Mouse (Mus musculus) neural tube, embryonic 14.5 days (tissue): ENCODE results near the gene Rps19. TPM values are rescaled to one million over a fixed set of nuclear protein-coding genes. Genes with fewer than 3 reads are reported as not detected.
"Not testable (repeated sequence)": the region's sequence is repeated elsewhere in the genome, so short reads cannot be mapped to it uniquely, and the experiment has no call there.

Experiments
- ATAC-seq: fragments of 200-750 bp; cut with Nextera tagmentation; 2 replicates; pipeline ENCODE4 v1.8.0; 2017; ENCODE audit warnings: low read depth, mild to moderate bottlenecking, moderate TSS enrichment, moderate library complexity
- H3K27ac ChIP-seq: fragments of 300-500 bp; sonication (generic); 2 replicates; pipeline ENCODE4 v1.5.1; 2014; ENCODE audit warnings: low read depth, mild to moderate bottlenecking, control low read depth, low read length, moderate library complexity, mixed read lengths
- H3K27me3 ChIP-seq: fragments of 300-500 bp; sonication (generic); 2 replicates; pipeline ENCODE4 v1.6.1; 2014; ENCODE audit warnings: low read length; ENCODE audit not compliant: control insufficient read depth, insufficient read depth
- H3K36me3 ChIP-seq: fragments of 300-500 bp; sonication (generic); 2 replicates; pipeline ENCODE4 v1.6.1; 2014; ENCODE audit warnings: low read length, mixed read lengths; ENCODE audit not compliant: control insufficient read depth, insufficient read depth
- H3K4me1 ChIP-seq: fragments of 300-500 bp; sonication (generic); 2 replicates; pipeline ENCODE4 v1.6.1; 2014; ENCODE audit warnings: low read length; ENCODE audit not compliant: control insufficient read depth, insufficient read depth
- H3K4me2 ChIP-seq: fragments of 300-500 bp; sonication (generic); 2 replicates; pipeline ENCODE4 v1.6.1; 2014; ENCODE audit warnings: mild to moderate bottlenecking, low read depth, low read length, control low read depth
- H3K4me3 ChIP-seq: fragments of 300-500 bp; sonication (generic); 2 replicates; pipeline ENCODE4 v1.5.1; 2014; ENCODE audit warnings: low read depth, low read length, control low read depth, mixed read lengths
- H3K9ac ChIP-seq: fragments of 300-500 bp; sonication (generic); replicated peaks from 2 replicates; pipeline ENCODE4 v1.6.1; 2014; ENCODE audit warnings: low read depth, mild to moderate bottlenecking, control low read depth, low read length, mixed read lengths
- H3K9me3 ChIP-seq: fragments of 300-500 bp; sonication (generic); 2 replicates; pipeline ENCODE4 v1.6.1; 2016; ENCODE audit warnings: low read length; ENCODE audit not compliant: control insufficient read depth
- WGBS: fragments of 180-500 bp; shearing (Covaris S2); extraction: QIAGEN DNeasy Blood & Tissue Kit; methylation state at CpG from one replicate; pipeline ENCODE4 v1.1.7; 2014; 5-methylcytosine and 5-hydroxymethylcytosine counted together
- polyA plus RNA-seq: library from polyadenylated mRNA; unstranded; fragments of >200 nt; fragmentation: Nextera tagmentation; extraction: Ambion mirVana; gene quantifications from 2 replicates; pipeline ENCODE4 v1.2.1, GENCODE M21; 2014

Rps19 gene
- polyA plus RNA-seq, 1 experiment from 2014 or later, result 1,219 TPM

DNA sequence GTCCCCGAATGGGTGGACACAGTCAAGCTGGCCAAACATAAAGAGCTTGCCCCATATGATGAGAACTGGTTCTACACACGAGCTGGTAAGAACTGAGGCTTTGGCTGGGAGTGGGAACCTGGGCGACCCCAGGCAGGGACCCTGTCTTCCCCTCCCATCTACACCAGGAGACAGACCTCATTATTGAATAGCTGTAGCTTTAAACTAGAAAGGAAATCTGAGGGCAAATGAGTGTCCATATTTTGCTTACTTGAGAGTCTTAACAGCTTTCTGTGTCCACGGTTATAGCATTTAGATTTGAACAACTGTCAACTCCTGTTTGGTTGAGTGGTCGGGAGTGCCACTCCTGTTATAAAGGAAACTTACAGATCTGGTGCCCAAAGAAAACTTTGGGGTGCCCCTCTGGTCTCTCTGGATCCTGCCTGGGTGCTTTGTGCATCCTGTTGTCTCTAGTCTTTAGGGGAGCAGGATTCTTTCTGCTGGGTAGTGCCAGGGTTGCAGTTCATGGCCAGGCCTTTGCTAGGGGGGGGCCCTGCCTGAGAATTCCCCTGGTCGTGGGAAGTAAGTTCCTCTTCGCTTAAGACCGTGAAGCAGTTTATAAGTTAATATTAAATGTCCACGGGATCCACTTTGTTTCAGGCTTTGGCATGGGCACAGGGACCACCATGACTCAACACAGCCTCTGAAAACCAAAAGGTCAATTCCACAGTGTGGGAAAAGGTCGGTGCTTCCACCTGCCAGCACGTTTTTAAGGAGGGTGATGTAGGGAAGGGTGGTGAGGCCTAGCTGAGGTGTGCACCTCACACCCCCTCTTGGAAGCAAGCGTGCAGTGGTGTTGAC is 1.5 kb downstream of the Rps19 start:
- H3K4me3 ChIP-seq, result peak overlapping the region; percentile 98
- peak overlapping the region; percentile 88 for H3K4me2 ChIP-seq
- peaks cover 18% of the 10 kb centered on the region for H3K4me1 ChIP-seq
- H3K27me3 ChIP-seq, result no peaks in the 10 kb centered on the region
- peak overlapping the region; percentile 99 for H3K9ac ChIP-seq
- no peaks in the 10 kb centered on the region for H3K9me3 ChIP-seq
- WGBS, result 52% methylated on average over 12 of the region's 12 CpGs
- no peak for ATAC-seq
- H3K36me3 ChIP-seq, result peaks cover 37% of the 10 kb centered on the region
- no peak overlapping the region for H3K27ac ChIP-seq

- peaks cover 37% of the 10 kb centered on the region for H3K36me3 ChIP-seq
- no peaks in the 10 kb centered on the region for H3K27me3 ChIP-seq
- no peak overlapping the region; the same call in 1 of the 2 replicates for H3K9ac ChIP-seq
- H3K4me1 ChIP-seq, result peaks cover 18% of the 10 kb centered on the region
- 83% methylated on average over 4 of the region's 4 CpGs for WGBS
- H3K4me3 ChIP-seq, result no peak overlapping the region
- H3K4me2 ChIP-seq, result peak overlapping the region; percentile 88; the same call in 1 of the 2 replicates
- H3K9me3 ChIP-seq, result no peaks in the 10 kb centered on the region
- no peak overlapping the region for H3K27ac ChIP-seq
- ATAC-seq, result no peak
Observed at GRCm38 (mm10) chr7:24886308-24886633, 2.1 kb downstream of the Rps19 start.

DNA sequence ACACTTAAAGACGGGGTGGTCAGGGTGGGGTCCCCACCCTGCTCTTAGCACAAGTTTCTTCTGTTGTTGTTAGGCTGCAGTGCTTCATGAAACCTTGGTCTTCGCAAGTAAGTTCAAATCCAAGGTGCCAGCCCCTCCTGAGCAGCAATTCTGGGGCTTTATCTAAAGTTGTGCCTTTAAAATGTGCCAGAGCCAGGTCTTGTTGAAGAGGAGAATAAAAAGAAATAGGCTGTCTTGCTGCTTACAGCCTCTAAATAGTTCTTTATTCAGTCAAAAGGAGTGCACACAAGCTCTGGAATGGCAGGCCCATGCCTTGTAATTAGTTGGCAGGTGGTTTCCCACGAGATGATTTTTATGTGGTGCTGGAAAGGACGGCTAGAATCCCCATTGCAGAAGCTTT is 2.9 kb downstream of the Rps19 start:
- 71% methylated on average over 4 of the region's 4 CpGs for WGBS
- no peak overlapping the region for H3K4me3 ChIP-seq
- no peaks in the 10 kb centered on the region for H3K27me3 ChIP-seq
- no peaks in the 10 kb centered on the region for H3K9me3 ChIP-seq
- peaks cover 18% of the 10 kb centered on the region for H3K4me1 ChIP-seq
- no peak overlapping the region for H3K27ac ChIP-seq
- H3K9ac ChIP-seq, result peak overlapping the region; percentile 21; the same call in 1 of the 2 replicates
- H3K4me2 ChIP-seq, result no peak overlapping the region
- no peak for ATAC-seq
- peaks cover 37% of the 10 kb centered on the region for H3K36me3 ChIP-seq

GRCm38 (mm10) chr7:24889431-24890220 is 5.5 kb downstream of the Rps19 start:
- Histone ChIP-seq H3K4me3 (no peak overlapping the region), H3K4me2 (no peak overlapping the region), H3K4me1 (peaks cover 18% of the 10 kb centered on the region), H3K36me3 (peaks cover 37% of the 10 kb centered on the region), H3K27ac (no peak overlapping the region), H3K9me3 (no peaks in the 10 kb centered on the region), H3K27me3 (no peaks in the 10 kb centered on the region), H3K9ac (no peak overlapping the region)
- 81% methylated on average over 6 of the region's 6 CpGs for WGBS
- no peak for ATAC-seq

- peaks cover 37% of the 10 kb centered on the region for H3K36me3 ChIP-seq
- no peaks in the 10 kb centered on the region for H3K9me3 ChIP-seq
- no peak overlapping the region for H3K27ac ChIP-seq
- H3K9ac ChIP-seq, result no peak overlapping the region
- no peak overlapping the region for H3K4me3 ChIP-seq
- H3K4me1 ChIP-seq, result peaks cover 15% of the 10 kb centered on the region
- no peak overlapping the region for H3K4me2 ChIP-seq
- no peaks in the 10 kb centered on the region for H3K27me3 ChIP-seq
- 28% methylated on average over 10 of the region's 10 CpGs for WGBS
- ATAC-seq, result peak; percentile 59
Observed at GRCm38 (mm10) chr7:24890281-24891216, 6.4 kb downstream of the Rps19 start.

DNA sequence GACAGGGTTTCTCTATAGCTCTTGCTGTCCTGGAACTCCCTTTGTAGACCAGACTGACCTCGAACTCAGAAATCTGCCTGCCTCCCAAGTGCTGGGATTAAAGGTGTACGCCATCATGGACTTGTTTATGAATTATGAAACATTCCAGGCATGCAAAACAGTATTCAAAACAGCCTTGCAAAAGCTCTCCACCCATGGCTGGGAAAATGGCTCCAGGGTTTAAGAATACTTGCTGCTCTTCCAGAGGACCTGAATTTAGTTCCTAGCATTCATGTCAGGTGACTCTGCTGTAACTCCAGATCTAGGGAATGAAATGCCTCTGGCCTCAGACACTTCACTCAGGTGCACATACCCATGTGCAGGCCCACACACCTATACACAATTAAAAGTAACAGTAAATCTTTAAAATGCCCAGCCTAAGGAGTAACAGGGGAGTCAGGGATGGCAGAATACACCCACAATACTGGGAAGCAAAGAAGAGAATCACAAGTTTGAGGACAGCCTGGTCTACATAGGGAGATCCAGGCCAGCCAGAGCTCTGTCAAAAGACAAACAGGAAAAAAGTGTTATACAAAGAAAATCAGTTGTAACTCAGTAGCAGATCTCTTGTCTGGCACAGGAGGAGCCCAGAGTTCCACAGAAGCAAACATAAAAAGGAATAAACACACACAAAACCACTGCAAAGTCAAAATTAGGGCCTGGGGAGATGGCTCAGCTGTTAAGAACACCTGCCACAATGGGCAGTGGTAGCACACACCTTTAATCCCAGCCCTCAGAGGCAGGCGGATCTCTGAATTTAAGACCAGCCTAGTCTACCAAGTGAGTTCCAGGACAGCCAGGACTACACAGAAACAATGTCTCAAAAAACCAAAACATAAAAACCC is 7.3 kb downstream of the Rps19 start:
- Histone ChIP-seq H3K4me3 (no peak overlapping the region), H3K9me3 (no peaks in the 10 kb centered on the region), H3K27ac (no peak overlapping the region), H3K4me2 (no peak overlapping the region), H3K9ac (no peak overlapping the region), H3K36me3 (peaks cover 35% of the 10 kb centered on the region), H3K27me3 (no peaks in the 10 kb centered on the region), H3K4me1 (0 out of 2 replicates have a peak, but pooled peaks cover 6% of the 10 kb centered on the region)
- ATAC-seq, result no peak
- WGBS, result 72% methylated on average over 3 of the region's 3 CpGs

GRCm38 (mm10) chr7:24892125-24892583 is 8.0 kb downstream of the Rps19 start:
- WGBS, result 68% methylated on average over 2 of the region's 2 CpGs
- Histone ChIP-seq H3K9me3 (no peaks in the 10 kb centered on the region), H3K4me2 (no peak overlapping the region), H3K9ac (no peak overlapping the region), H3K27ac (no peak overlapping the region), H3K4me1 (0 out of 2 replicates have a peak, but pooled peaks cover under 1% of the 10 kb centered on the region), H3K36me3 (peaks cover 28% of the 10 kb centered on the region), H3K27me3 (no peaks in the 10 kb centered on the region), H3K4me3 (no peak overlapping the region)
- no peak for ATAC-seq

GRCm38 (mm10) chr7:24895749-24896148 is 11.6 kb downstream of the Rps19 start:
- not testable (repeated sequence) for H3K9me3 ChIP-seq, H3K4me2 ChIP-seq, H3K36me3 ChIP-seq, H3K4me3 ChIP-seq, H3K27me3 ChIP-seq, H3K27ac ChIP-seq, H3K4me1 ChIP-seq, ATAC-seq, H3K9ac ChIP-seq
- 86% methylated on average over 2 of the region's 2 CpGs for WGBS
